Mouse (Mus musculus) liver, adult 2 months (tissue): ENCODE data around the gene Krt8. TPM values are rescaled to one million over a fixed set of nuclear protein-coding genes. Genes with fewer than 3 reads are reported as not detected.

Experiments used
- DNase-seq: peaks from one replicate; pipeline ENCODE4 v3.0.0-alpha.2; 2011; ENCODE audit warnings: low read depth, low spot score; ENCODE audit errors: extremely low read depth
- H3K27ac ChIP-seq: fragments of 200-500 bp; replicated peaks from 2 replicates; pipeline ENCODE4 v1.5.1; 2012; ENCODE audit warnings: low read depth, mild to moderate bottlenecking, control low read depth, inconsistent platforms, low read length; ENCODE audit not compliant: insufficient read depth
- H3K27me3 ChIP-seq: fragments of 200-500 bp; 2 replicates; pipeline ENCODE4 v1.6.1; 2012; ENCODE audit warnings: mild to moderate bottlenecking, moderate library complexity, low read length, inconsistent platforms; ENCODE audit not compliant: control insufficient read depth, insufficient read depth
- H3K36me3 ChIP-seq: fragments of 200-500 bp; 2 replicates; pipeline ENCODE4 v1.6.1; 2012; ENCODE audit warnings: low read length, inconsistent platforms; ENCODE audit not compliant: control insufficient read depth, insufficient read depth
- H3K4me1 ChIP-seq: fragments of 200-500 bp; 2 replicates; pipeline ENCODE4 v1.6.1; 2011; ENCODE audit warnings: low read length; ENCODE audit not compliant: control insufficient read depth, insufficient read depth
- H3K4me3 ChIP-seq: fragments of 200-500 bp; 2 replicates; pipeline ENCODE4 v1.5.1; 2011; ENCODE audit warnings: low read depth, mild to moderate bottlenecking, control low read depth, low read length, moderate library complexity; ENCODE audit not compliant: insufficient read depth
- H3K79me2 ChIP-seq: fragments of 200-500 bp; 2 replicates; pipeline ENCODE4 v1.6.1; 2012; ENCODE audit warnings: inconsistent platforms, mild to moderate bottlenecking, low read length, moderate library complexity; ENCODE audit not compliant: control insufficient read depth, insufficient read depth
- H3K9ac ChIP-seq: fragments of 200-500 bp; 2 replicates; pipeline ENCODE4 v1.6.1; 2012; ENCODE audit warnings: low read depth, mild to moderate bottlenecking, control low read depth, inconsistent platforms, low read length
- CTCF ChIP-seq: fragments of 200-500 bp; IDR thresholded peaks from 2 replicates; pipeline ENCODE4 v1.5.1; 2011; ENCODE audit warnings: low read depth, low read length, control low read depth
- POLR2A ChIP-seq: fragments of 200-500 bp; IDR thresholded peaks from 2 replicates; pipeline ENCODE4 v1.6.1; 2011; ENCODE audit warnings: low read length, control low read depth; ENCODE audit not compliant: insufficient read depth; ENCODE audit errors: extremely low read depth
- WGBS: fragments of 180-500 bp; shearing (Covaris S2); methylation state at CpG from one replicate; pipeline ENCODE4 v1.1.7; 2018; 5-methylcytosine and 5-hydroxymethylcytosine counted together
- polyA plus RNA-seq: library from polyadenylated mRNA; depleted of rRNA; stranded (reverse); fragments of >200 nt; gene quantifications from 2 replicates; pipeline ENCODE4 v1.2.3, GENCODE M21; 2012
- total RNA-seq: library from RNA; depleted of rRNA; stranded (reverse); fragments of >200 nt; gene quantifications from 2 replicates; pipeline ENCODE4 v1.2.3, GENCODE M21; 2014

The Krt8 gene
- total and polyA plus RNA-seq, 2 experiments: 155 to 251 TPM

- Histone ChIP-seq H3K27ac (no peak overlapping the region), H3K4me3 (no peak overlapping the region), H3K4me1 (peaks cover 23% of the 10 kb centered on the region), H3K36me3 (no peaks in the 10 kb centered on the region), H3K27me3 (no peaks in the 10 kb centered on the region), H3K79me2 (no peaks in the 10 kb centered on the region), H3K9ac (no peak overlapping the region)
- WGBS: 6% methylated on average over 3 of the region's 4 CpGs
- DNase-seq: peak; percentile 59
- TF ChIP-seq POLR2A (no peak), CTCF (no peak)
Measured at GRCm38 (mm10) chr15:102014848-102015247, 10.6 kb upstream of the Krt8 start.

GRCm38 (mm10) chr15:102013651-102014050 is 9.4 kb upstream of the Krt8 start:
- Histone ChIP-seq H3K27me3 (no peaks in the 10 kb centered on the region), H3K36me3 (no peaks in the 10 kb centered on the region), H3K79me2 (no peaks in the 10 kb centered on the region), H3K9ac (no peak overlapping the region), H3K4me1 (peaks cover 23% of the 10 kb centered on the region), H3K27ac (no peak overlapping the region), H3K4me3 (no peak overlapping the region)
- TF ChIP-seq POLR2A (no peak), CTCF (no peak)
- 29% methylated on average over 3 of the region's 3 CpGs for WGBS
- peak; percentile 69 for DNase-seq

GRCm38 (mm10) chr15:102012260-102012765 is 8.0 kb upstream of the Krt8 start:
- Histone ChIP-seq H3K27me3 (no peaks in the 10 kb centered on the region), H3K4me3 (no peak overlapping the region), H3K9ac (no peak overlapping the region), H3K79me2 (no peaks in the 10 kb centered on the region), H3K27ac (no peak overlapping the region), H3K4me1 (peaks cover 18% of the 10 kb centered on the region), H3K36me3 (no peaks in the 10 kb centered on the region)
- WGBS: 81% methylated on average over 4 of the region's 4 CpGs
- DNase-seq: no peak
- no peak for TF ChIP-seq POLR2A
- no peak for TF ChIP-seq CTCF

- Histone ChIP-seq H3K4me1 (peaks cover 11% of the 10 kb centered on the region), H3K9ac (no peak overlapping the region), H3K27me3 (no peaks in the 10 kb centered on the region), H3K4me3 (no peak overlapping the region), H3K27ac (no peak overlapping the region), H3K36me3 (no peaks in the 10 kb centered on the region), H3K79me2 (no peaks in the 10 kb centered on the region)
- WGBS: 85% methylated on average over 3 of the region's 3 CpGs
- TF ChIP-seq CTCF (no peak), POLR2A (no peak)
- DNase-seq: no peak
Measured at GRCm38 (mm10) chr15:102010569-102011245, 6.4 kb upstream of the Krt8 start.

DNA sequence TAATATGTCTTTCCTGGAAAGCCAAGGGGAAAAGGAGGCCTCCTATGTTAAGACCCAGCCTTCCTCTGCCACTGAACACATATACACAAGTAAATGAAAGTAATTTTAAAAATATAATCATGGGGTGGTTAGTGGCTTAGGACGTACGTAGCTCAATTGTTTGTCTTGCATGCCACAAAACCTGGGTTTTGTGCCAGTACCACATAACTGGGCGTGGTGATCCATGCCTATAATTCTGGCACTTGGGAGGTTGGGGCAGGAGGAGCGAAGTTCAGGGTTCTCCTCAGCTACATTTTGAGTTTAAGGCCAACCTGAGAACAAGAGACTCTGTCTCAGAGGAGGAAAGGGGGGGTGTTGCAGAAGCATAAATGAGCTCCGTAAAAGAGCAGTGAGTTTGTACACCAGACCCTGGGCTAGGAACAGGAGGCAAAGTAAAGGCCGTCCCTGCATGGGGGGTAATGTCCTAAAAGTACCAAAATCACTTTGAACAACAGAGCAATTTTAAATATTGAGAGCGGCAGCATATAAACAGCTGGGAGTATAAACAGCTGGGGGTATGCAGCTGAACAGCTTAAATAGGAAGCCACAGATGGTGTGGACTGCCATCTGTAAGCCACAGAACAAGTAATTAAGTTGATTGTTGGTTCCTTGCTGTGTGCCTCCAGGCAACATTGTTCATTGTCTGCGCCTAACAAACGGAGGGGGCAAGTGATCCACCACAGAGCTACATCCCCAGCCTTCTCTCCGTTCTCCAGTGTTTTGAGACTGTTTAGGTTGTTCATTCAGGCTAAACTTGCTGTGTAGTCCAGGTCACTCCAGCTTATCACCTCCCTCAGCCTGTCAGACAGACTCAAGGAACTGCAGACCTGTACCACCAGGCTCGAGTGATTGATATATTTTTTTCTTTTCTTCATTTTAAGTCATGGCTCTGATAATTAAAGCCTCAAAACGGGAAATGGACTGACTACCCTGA is 3.1 kb upstream of the Krt8 start:
- no peak for TF ChIP-seq POLR2A
- TF ChIP-seq CTCF: no peak
- Histone ChIP-seq H3K79me2 (no peaks in the 10 kb centered on the region), H3K27me3 (no peaks in the 10 kb centered on the region), H3K4me1 (no peaks in the 10 kb centered on the region; the same call in 1 of the 2 replicates), H3K27ac (no peak overlapping the region), H3K4me3 (no peak overlapping the region), H3K9ac (no peak overlapping the region), H3K36me3 (no peaks in the 10 kb centered on the region)
- no peak for DNase-seq
- WGBS: 74% methylated on average over 12 of the region's 12 CpGs
